Mouse (Mus musculus): ENCODE results near the gene Hoxd10.

The Hoxd10 gene

DNA sequence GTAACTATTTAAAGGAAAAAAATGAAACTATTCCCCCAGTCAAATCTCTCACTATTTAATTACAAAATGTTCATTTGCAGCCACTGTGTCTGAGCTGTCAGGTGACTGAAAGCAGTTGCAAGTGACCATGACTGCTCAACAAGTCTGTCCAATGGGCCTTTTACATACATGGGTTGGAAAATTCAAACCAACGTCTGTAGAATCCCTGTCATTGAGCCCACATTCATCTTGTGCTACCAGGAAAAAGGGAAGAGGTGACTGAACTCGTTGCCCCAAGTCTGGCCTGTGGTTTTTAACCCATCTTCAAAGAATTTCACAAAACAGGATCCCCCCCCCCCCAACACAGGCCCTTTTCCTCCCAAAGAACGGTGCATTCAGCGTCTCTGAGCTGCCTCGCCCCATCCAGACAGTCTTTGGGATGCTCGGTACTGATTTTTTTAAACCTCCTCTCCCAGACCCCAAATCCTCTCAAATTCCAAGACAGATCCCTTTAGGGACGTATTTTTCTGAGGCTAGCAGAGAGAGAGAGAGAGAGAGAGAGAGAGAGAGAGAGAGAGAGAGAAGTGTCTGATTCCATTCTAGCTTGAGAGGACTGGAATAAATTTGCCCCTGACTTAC, 4.2 kb downstream of the Hoxd10 start:
- no peak for DNase-seq (ENCODE audit: inconsistent ontology term)

DNA sequence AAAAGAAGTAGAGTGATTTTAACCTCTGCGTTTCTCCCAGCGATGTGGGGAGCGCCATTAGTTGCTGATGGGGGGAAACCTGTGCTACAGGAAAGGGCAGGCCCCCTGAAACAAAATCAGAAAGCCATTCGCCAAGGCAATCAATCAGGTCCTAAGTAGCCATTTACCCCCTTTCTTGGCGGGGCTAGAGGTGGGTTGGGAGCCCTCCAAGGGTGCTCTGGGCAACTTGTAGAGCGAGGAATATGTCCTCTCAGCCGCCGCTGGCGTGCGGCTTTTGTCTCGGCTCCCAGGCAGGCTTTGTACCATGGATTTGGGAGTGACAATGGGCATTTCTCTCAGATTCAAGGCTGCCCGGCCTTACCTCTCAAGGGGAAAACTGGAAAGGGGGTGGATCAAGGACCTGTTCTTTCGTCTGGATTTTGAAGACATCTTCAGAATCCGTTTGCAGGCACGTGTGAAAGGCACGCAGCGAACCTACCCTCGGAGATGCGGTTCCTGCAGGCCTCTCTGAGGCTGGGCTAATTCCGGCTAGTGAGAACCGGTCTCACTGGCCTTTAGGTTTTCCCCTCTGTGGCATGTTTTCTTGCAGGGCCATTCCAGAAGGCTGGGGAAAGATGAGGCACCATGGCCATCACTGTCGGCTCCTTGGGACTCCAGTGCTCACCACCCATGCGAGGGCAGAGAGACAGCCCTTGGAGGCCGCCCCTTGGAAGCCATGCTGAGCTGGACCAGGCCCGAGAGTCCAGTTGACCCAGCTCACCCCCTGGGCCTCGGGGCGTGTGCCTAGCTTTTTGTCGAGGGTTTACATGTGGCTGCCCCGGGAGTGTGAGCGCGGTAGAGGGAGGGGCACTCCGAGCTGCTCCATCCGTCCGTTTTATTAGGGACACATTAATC, 5.0 kb downstream of the Hoxd10 start:
- DNase-seq (ENCODE audit: inconsistent ontology term): no peak

DNA sequence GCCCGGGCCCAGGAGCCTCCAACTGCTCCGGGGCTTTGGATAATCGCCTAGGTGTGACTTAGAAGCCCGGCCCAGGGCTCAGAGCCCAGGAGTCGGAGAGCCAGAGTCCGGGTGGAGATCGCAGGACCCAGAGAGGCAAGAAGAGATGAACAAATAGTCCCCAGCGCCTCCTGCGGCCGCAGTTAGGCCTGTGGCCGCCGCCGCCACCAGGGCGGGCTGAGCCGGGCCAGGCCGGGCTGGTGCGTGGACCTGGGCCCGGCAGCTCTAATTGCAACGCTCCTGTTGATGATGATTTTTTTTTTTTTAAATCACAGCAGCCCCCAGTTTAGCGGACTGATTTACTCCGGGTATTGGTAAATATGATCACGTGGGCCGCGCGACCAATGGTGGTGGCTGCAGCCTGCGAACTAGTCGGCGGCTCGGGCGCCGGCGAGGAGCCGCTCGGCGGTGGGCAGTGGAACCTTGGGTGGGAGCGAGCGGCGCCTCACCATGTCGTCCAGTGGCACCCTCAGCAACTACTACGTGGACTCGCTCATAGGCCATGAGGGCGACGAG, 5.9 kb downstream of the Hoxd10 start, which contains the start of gene Hoxd9:
TSS of gene Hoxd9 (plus strand) at position 161 of the 555 bp plus-strand sequence.
- DNase-seq (ENCODE audit: inconsistent ontology term): no peak

DNA sequence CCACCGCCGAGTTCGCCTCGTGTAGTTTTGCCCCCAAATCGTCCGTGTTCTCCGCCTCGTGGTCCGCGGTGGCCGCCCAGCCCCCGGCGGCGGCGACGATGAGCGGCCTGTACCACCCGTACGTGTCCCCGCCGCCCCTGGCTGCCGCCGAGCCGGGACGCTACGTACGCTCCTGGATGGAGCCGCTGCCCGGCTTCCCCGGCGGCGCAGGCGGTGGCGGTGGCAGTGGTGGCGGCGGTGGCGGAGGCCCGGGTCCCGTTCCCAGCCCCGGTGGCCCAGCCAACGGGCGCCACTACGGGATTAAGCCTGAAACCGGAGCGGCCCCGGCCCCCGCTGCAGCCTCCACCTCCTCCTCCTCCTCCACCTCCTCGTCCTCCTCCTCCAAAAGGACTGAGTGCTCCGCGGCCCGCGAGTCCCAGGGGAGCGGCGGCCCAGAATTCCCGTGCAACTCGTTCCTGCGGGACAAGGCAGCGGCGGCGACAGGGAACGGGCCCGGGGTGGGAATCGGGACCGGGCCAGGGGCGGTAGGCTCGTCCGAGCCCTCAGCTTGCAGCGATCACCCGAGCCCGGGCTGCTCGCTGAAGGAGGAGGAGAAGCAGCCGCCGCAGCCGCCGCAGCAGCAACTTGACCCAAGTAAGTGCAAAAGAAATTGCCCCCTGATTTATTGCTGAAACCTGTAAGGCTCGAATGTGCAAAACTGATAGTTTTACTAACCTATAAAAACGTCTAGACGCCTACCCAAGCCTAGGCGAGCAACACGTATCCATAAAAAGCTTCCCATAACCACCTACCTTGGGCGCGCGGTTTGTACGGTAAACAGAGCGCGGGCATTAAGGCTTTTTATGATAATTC, 6.7 kb downstream of the Hoxd10 start:
- DNase-seq (ENCODE audit: inconsistent ontology term): no peak

DNA sequence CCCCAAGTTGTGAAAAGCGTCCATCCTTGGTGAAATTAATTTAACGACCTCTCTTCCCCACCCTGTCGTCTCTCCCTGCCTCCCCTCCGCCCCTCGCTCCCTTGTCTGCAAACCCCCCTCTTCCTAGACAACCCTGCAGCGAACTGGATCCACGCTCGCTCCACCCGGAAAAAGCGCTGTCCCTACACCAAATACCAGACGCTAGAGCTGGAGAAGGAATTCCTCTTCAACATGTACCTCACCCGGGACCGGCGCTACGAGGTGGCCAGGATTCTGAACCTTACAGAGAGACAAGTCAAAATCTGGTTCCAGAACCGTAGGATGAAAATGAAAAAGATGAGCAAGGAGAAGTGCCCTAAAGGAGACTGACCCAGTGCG, 7.3 kb downstream of the Hoxd10 start:
- no peak for DNase-seq (ENCODE audit: inconsistent ontology term)

DNA sequence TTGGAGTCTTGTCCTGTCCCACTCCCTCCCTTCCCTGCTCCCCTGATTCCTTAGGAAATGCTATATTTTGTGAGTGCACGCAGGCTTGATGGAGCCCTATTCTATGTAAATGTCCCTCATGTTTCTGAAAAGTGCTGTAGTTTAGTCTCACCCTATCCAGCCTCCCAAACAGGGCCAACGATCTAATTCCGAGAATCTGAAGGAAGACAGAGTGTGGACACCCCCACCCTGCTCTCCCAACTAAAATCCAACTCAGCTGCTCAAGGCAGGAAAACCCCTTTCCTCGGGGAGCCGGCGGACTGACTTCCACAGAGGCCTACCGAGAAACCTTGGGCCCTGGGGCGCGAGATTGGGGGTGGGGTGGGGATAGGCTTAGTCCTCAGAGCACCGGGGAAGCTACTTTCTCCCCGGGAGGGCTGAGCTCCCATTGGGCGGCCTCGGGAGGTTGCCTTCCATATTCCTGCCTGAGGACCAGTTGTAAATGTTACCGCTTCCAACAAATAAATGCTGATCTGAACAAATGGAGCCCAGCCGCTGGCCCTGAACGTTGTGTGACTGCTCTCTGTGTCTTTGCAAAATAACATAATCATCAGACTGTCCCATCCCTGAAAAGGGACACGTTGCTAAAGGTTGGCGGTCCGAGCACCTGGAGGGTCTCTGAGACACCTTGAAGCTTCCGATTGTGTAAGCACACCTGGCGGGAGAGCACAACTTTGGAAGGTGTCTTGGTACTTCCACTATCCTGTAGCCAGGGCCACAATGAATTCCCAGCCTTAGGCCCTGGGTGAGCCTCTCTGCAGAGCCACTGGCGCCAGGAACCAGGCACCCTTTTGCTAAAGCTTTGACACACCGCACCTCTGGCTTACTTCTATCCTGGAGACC, 8.2 kb downstream of the Hoxd10 start:
- DNase-seq (ENCODE audit: inconsistent ontology term): no peak

DNA sequence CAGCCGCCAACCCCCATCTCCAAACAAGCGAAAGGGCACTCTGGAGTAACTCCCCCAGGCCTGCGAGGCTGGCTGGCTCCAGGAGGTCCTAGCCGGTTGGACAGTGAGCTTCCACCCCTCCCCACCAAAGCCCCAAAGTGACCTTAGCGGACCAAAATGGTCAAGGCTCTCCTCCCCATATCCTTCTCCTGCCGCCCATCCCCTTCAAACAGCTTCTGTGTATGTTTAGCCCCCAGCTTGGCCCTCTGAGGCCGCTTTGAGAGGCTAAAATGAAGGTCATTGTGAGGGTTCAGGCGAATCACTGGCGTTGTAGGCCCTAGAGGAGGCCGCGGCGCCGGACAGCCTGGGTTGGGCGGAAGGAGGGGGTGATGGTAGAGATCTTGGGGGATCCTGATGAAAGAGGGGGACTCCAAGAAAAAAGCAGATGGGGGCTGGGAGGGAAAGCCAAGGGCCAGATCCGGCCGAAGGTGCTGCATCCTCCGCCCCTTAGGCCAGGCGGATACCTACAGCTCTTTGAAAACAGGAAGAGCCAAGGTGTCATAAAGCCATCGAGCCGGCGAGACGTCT, 8.9 kb downstream of the Hoxd10 start:
- DNase-seq (ENCODE audit: inconsistent ontology term): no peak

DNA sequence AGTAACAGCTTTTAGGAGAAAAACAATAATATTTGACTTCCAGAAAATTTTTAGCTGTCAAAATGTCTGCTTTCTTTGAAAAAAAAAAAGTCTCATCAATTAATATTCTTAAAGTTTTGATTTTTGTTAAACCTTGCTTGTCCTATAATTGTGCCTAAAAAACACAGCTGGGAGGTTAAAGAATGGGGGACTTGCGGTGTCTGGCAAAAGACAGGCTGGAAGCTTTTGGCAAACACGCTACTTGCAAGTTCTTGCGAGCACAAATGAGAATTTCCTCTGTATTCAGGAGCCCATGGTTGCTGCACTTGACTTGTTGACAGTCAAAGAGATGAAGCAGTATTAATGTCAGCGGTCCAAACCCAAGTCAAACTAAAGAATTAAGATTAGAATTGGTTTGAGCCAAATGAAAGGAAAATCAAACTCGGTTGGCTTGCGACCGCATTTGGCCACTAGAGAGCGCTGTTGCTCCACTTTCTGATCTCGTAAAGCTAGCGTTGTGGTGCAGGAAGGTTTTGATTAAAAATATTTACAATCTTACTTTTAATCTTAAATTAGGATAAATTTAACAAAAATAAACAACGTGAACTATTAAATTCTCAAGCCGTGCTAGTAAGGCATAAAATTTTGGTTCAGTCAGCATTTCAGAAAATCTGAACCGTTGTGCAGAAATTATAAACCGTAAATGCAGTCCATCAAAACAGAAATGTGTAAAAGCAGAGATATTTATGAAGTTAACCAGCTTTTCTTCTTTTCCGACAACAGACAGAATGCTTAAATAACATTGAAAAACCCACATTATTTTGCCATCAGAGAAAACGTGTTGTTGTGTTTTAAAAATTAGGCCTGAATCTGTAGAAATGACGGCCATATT, 10.5 kb downstream of the Hoxd10 start:
- DNase-seq (ENCODE audit: inconsistent ontology term): no peak

DNA sequence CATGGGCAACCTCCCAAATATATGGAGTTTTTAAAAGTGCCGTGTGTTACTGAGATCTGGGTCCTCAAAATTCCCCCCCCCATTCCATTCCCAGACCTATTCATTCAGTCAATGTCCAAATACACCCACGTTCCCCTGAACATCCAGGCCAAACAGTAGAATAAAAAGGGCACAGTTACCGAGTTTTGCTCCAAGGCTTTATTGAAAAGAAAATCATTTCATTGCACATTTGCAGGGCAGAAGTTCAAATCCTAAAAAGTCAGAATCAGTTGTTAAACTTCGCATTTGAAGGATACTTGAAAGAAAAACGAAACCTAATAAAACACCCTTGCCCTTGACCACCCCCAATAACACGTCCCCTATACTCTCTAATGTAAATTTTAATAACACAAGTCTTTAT, 11.1 kb downstream of the Hoxd10 start:
- DNase-seq (ENCODE audit: inconsistent ontology term): no peak

DNA sequence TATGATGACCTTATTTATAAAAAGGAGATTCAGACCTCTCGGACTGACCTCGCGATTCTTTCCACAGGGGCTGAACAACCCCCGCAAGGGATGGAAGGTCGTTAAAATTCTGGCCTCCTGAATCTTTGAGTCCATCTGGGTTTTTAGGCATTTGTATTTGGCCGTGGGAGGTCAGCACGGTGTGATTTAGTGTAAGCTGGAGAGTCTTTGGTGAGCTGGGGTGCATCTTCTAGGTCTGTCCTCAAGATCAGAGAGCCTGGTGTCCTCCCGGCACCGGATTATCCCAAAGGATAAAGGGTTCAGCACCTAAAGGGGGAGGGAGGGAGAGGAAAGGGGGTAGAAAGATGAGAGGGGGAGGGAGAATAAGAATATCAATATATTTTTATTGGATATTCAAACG, 11.6 kb downstream of the Hoxd10 start:
- DNase-seq (ENCODE audit: inconsistent ontology term): no peak

DNA sequence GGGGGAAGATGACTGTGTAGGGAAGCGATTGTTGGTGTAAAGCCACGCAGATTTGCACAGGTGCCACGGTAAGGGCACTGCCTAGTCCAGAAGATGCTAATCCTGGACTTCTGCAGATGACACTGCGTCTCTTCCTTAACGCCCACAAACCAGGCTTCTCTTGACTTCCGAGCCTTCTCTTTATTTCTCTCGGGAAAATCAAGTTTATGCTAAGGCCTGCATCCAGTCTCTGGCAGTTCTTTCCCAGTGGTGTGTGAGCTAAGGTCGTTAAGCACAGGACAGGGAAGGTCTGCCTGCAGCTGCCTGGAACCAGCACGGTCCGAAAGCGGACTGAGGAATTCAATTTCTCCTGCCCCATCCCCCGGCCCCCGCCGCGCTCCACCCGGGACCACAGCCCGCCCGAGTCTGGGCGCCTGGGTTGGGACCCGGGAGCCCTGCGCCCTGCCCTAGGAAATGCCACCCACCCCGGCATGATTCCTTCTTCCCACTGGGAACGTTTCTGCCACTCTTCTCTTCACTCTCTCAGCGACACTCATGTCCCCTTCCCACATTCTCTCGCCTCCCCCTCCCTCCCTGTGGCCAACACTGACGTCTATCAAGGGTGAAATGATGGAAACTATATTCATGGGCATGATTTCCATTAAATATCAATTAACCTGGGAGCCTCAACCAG, 12.1 kb downstream of the Hoxd10 start:
- DNase-seq (ENCODE audit: inconsistent ontology term): no peak

DNA sequence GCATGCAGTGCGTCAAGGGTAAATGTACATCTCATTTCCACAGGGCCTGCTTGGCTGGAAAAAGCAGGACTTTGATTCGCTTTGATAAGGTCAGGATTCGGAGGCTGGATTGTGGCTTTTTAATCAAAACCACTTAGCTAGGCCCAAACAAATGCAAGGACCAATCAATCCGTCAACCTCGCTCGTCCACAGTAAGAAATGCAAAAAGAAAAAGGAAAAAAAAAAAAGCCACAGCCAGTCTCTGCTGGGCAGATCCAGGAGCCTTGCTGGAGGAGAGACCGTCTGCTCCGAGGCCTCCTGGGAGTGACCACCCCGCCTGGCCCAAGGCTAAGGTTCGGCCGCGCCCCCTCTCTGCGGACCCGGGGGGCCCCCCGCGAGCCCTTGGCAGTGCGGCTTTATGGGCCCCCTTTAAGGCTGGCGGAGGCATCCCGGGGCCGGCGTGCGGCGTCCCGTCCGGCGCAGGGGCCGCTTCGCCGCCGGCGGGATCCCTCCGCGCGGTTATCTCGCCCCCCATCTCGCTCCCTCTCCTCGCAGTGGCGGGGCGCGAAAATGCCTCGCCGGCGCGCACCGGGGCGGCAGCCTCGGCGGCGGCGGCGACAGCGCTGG, 12.8 kb downstream of the Hoxd10 start, which contains the start of gene Hoxd8:
TSS of gene Hoxd8 (plus strand) at position 223 of the 606 bp plus-strand sequence.
- DNase-seq (ENCODE audit: inconsistent ontology term): no peak

DNA sequence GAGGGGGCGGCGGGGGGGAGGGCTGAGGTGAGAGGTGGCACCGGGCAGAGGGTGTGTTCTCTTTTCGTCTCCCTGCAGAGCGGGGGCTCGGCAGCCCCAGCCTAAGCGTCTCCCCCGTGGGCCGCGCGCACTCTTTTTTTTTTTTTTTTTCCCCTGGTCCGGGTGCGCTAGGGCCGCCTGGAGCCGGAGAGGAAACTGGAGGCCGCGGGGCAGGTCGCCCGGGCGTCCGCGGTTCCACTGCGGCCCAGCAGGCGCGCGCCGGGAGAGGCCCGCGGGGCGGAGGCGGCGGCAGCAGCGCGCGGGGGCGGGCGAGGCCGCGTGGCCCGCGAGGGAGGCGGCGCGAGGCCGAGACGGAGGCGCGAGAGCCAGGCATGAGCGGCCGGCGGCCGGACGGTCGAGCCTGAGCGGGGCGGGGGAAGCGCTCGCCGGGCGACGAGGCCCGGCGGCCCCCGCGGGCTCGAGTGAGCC, 13.3 kb downstream of the Hoxd10 start:
- no peak for DNase-seq (ENCODE audit: inconsistent ontology term)

DNA sequence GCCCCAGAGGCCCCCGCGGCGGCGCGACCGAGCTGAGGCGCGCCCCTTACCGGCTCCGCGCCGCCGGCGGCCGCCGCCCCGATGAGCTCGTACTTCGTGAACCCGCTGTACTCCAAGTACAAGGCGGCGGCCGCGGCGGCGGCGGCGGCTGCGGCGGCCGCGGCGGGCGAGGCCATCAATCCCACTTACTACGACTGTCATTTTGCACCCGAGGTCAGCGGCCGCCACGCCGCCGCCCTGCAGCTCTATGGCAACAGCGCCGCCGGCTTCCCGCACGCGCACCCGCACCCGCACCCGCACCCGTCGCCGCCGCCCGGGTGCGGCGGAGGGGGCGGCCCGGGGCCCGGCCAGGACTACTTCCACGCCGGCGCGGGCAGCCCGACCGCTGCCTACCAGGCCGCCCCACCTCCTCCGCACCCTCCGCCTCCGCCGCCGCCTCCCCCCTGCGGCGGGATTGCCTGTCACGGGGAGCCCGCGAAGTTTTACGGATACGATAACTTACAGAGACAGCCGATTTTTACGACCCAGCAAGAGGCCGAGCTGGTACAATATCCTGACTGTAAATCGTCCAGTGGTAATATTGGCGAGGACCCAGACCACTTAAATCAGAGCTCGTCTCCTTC, 13.9 kb downstream of the Hoxd10 start:
- no peak for DNase-seq (ENCODE audit: inconsistent ontology term)

DNA sequence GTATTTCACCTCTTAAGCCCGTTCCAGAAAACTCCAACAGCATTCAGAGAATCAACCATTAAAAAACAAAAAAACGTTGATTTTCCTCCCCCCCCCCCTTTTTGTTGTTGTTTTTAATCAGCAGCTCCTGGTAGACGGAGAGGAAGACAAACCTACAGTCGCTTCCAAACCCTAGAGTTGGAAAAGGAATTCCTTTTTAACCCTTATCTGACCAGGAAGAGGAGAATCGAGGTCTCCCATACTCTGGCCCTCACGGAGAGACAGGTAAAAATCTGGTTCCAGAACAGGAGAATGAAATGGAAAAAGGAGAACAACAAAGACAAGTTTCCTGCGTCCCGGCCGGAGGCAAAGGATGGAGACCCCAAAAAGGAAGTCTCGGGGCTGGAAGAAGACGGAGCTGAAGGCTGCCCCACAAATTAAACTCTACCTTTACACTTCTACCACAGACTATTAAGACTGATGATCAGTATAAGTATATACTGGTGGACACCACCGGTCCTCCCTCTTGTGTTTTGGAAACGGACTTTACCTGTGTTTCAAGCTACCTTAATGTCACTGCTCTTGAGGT, 14.8 kb downstream of the Hoxd10 start:
- DNase-seq (ENCODE audit: inconsistent ontology term): no peak

DNA sequence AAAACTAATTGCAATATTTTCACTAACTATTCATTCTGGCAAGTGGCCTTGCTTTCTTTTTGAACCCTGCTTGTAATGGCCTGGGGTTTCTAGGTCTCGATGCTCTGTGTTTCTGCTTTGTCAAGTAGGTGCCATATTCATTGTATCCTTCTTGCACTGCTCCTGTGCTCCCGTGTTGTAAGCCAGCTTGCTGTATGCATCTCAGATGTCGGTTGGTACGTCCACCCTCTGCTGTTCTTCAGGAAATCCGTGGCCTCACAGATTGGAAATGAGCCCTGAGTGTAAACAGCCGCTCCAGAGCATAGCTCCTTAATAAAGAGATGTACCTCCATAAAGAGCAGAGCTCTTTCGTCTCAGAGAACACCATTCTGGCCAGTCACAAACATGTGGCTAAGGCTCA, 15.9 kb downstream of the Hoxd10 start:
- DNase-seq (ENCODE audit: inconsistent ontology term): no peak

DNA sequence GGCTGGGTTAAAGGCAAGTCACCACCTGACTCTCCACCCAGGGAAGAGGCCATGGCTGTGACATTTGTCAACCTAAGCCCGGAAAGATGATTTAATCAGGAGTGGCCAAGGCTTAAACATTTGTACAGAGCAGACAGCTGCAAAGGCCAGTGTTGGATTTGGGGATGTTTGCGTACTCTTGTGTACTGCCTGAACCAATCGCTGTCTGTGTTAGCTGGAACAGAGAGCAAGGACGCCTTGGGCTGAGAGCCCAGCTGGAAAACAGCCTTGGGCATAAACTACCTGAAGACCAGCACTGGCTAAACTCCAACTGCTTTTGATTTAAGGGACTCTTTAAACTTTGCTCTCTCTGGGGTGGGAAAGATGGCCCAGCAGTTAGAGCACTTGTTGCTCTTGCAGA, 17.0 kb downstream of the Hoxd10 start:
- DNase-seq (ENCODE audit: inconsistent ontology term): no peak
